Mouse (Mus musculus) testis, postnatal 10 days (tissue): ENCODE data around the gene Emx1.
A peak's percentile ranks its signal among the peaks of the same experiment; 100 is the strongest.

Source experiments
- DNase-seq: peaks from one replicate; pipeline ENCODE4 v3.0.0; 2021; ENCODE audit warnings: low spot score

The Emx1 gene

DNA sequence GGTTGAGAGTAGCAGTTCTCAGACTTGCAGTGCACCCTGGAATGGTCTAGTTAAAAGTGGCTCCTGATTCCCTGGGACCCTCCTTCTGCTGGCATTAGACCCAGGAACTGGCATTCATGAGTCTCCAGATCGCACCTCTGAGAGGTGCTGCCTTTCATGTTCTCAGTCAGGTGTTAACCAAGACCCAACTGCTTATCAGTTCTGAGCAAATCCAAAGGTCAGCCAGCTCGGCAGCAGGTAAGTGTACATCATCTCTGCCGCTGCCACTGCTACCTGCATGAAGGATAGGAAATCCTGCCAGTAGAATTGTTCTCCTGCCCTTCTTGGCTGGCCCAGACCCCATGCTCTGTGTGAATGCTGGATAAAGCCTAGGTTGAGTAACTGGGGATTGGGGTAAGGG lies 43.5 kb downstream of the Emx1 start:
- DNase-seq = no peak

- no peak for DNase-seq
Measured at GRCm38 (mm10) chr6:85231469-85231868, 44.2 kb downstream of the Emx1 start.

DNA sequence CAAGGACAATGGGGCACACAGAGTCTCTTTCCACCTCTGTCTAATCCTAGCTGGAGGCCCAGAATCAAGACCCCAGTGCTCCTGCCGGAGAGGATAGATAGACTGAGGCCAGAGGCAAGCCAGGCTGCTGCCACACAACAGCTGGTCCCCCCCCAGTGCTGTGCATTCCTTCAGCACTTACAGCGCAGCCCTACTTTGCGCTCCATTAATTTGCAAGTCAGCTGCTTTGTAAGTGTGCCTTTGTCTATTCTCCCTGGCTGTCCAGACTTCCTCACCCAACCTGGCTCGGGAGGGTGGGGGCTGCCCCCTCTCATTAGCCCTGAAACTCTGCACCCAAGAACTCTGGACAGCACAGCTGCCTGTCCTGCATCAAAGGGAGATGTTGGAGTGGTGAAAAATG lies 44.8 kb downstream of the Emx1 start:
- no peak for DNase-seq

DNA sequence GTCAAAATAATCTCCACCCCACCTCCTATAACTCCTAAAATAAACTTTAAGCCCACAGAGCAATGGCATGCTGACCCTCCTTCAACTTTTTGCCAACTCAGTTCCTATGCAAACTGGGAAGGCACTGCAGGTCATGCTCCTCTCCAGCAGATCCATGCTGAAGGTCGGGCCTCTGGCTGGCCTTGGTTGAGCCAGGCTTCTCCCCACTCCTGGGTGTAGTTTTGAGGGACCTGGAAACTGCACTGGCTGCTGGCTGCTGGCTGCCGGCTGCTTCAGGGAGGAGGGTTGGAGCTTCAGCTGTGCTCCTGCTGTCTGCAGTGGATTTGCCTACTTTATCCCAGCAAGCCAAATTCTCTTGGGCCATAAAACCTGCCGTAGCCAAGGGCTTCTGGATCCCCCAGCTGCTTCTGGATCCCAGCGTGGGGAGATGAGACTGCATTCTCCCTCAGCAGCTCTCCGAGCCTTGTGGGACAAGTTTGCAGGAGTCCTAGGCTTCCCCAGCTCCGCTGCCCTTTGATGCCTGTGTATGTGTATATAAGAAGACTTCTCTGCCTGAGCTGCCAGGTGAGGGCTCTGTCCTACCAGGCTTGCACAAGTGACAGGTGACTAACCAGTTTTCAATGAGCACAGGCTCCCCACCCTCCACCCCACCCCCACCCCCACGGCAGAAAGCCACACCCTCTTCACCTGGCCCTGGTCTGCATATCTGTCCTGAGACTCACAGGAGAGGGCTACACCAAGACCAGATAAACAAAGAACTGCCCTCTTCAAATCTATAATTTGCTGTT lies 45.8 kb downstream of the Emx1 start:
- DNase-seq = no peak

GRCm38 (mm10) chr6:85234796-85235195 lies 47.6 kb downstream of the Emx1 start:
- no peak for DNase-seq

DNA sequence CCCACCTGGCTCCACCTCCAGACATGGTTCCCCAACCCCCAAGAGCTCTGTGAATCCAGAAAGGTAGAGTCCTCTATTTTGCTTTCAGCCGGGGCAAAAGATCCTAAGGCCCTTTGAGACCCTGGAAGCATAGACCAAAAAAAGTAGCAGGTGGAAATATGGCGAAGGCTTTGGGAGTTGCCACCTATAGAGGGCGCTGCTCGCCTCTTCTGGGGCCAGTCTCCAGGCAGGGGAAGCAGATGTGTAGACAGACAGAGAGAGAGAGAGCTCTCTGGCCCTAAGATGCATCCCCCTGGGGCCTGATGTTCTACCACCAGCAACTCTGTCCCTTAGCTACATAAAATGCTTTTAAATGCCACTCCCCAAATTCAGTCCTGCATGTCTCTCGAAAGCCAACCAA lies 49.8 kb downstream of the Emx1 start:
- DNase-seq = peak; percentile 72

DNA sequence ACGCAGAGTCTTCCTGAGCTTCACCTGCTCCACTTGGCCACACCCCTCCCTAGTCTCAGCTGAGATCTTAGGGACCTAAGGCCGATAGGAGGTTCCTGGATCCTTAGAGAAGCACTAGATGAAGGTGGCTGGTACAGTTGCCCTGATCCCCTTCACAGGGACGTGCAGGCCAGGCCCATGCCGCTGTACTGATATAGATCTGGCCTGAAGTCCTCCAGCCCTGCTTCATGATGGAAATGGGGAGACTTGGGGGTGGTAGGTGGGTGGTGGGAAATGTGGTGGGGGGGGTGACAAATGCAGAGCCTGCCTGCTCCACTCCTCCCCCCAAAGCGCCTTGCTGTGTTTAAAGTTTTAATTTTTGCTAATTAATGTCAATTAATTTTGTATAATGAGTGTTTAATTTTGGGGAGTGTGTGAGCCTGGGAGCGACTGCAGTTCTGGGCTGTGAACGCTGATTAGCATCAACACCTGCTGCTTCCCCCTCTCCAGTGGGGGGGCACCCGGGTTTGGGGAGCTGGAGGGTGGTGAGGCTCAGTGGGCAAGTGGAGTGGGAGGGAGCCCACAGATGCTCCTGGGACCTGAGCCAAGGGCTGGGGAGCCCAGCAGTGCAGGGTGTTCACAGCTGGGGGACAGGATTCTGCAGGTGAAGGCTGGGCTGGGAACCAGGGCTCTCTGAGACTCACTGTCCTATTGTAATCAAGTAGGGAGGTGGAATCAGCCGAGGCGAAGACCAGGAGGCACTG lies 50.5 kb downstream of the Emx1 start:
- DNase-seq = no peak

DNA sequence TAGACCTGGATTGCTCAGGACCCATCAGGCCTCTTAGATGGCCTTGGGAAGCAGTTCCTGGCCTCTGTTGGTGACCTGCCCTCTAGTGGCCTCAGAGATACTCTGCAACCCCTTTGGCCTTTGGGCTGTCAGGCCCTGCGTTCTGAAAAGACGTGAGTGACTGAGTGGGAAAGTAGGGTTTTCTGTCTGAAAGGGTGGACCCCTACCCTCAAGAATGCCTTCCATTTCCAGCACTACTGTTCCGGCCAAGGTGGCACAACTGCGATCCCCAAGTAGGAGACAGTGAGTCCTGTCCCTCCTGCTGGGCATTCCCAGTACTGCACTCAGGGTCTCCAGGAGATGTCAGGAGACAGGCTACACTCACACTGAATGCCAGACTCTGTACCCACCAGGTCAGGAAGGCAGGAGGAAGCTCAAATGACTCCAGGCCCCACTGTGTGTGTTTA lies 51.8 kb downstream of the Emx1 start:
- DNase-seq = peak; percentile 92

- no peak for DNase-seq
Measured at GRCm38 (mm10) chr6:85249821-85250220, 62.6 kb downstream of the Emx1 start.

- no peak for DNase-seq
Measured at GRCm38 (mm10) chr6:85250811-85251241, 63.6 kb downstream of the Emx1 start.

- DNase-seq = no peak
Measured at GRCm38 (mm10) chr6:85252251-85253058, 65.2 kb downstream of the Emx1 start.

- DNase-seq = no peak
Measured at GRCm38 (mm10) chr6:85253275-85253674, 66.0 kb downstream of the Emx1 start.
